Mouse (Mus musculus): ENCODE measurements at regions not wholly inside any gene's neighbourhood (a gene's known extent, or its start where the extent isn't known, plus 50 kb on each side); places are given as distances from the start of the nearest gene placed in this dataset.

DNA sequence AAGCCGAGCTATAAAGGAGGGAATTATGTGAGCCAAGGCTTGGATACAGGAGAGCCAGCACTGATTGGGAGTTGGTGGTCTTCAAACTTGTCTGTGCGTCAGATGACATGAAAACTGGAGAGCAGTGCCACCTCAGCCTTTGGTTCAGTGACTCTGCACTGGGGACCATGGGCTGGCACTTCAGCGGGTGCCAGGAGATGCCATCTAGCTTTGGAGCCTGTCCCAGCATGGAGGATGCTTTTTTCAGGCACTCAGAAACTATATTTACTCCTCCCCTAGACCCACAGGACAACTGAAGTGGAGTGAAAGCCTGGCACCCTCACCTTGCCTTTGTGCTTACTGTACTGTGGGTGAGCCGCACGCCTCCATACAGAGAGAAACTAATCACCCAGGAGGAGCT, 142.5 kb upstream of the Zmiz1 start:
- TF ChIP-seq CTCF (IDR thresholded peaks at IDR 0.05; ENCODE audit: borderline replicate concordance, insufficient read depth, low read depth, low read length), result no peak
- no peak for TF ChIP-seq POLR2A (IDR thresholded peaks at IDR 0.05; ENCODE audit: borderline replicate concordance, insufficient read depth, low read length)

All from cerebellum, adult 2 months (tissue).